28 mouse cellular contexts compared by ENCODE assay signal in genomic region chr11:29335505-29335904, GRCm38 (mm10). TPM values are rescaled to one million over a fixed set of nuclear protein-coding genes. Genes with fewer than 3 reads are reported as not detected.
A peak's percentile ranks its signal among the peaks of the same experiment; 100 is the strongest.
DNase-seq lines count a peak whose midpoint lies in the region; ATAC-seq and TF ChIP-seq lines count a peak whose summit lies in the region.
"Had no signal": no experiment of that assay in that cellular context is flagged by ENCODE, and none has a peak within 500 bp of the region (broad histone marks: within the 10 kb centered on the region; RNA-seq: fewer than 3 reads in every experiment).

No protein-coding gene starts in this region.

- no peak for TF ChIP-seq EP300 in liver, postnatal 0 days (IDR thresholded peaks at IDR 0.05; ENCODE audit: low read depth)
- no peak for TF ChIP-seq EP300 in CH12.LX (IDR thresholded peaks at IDR 0.05; ENCODE audit: low read length)

- dilution Hi-C loops in CH12.LX (cut with MboI; ENCODE audit: extremely low pct_ligation_motif_present, extremely low pct_unique_long_range_greater_than_20kb, low sequenced_read_pairs), result no loop called here

- no peak for TF ChIP-seq RAD21 in CH12.LX (IDR thresholded peaks at IDR 0.05; ENCODE audit: low read depth, low read length)

- H3K36me3 ChIP-seq in liver, postnatal 0 days (replicated peaks; ENCODE audit: insufficient read depth, low read length), result no peaks in the 10 kb centered on the region
- no peaks in the 10 kb centered on the region for H3K36me3 ChIP-seq in liver, embryonic 12.5 days
- peaks cover 0 to 2% of the 10 kb centered on the region in 2 experiments for H3K36me3 ChIP-seq in CH12.LX (replicated peaks in 1 of 2; ENCODE audit: control insufficient read depth in 1 of 2, insufficient read depth in 1 of 2, low read length in 1 of 2)
- H3K36me3 ChIP-seq: intestine, embryonic 15.5 days; midbrain, embryonic 10.5 days had no signal

- WGBS in liver, postnatal 0 days (ENCODE audit: insufficient replicate concordance), result 61% methylated on average over 2 of the region's 2 CpGs
- WGBS in liver, embryonic 12.5 days (ENCODE audit: insufficient replicate concordance), result 54% methylated on average over 2 of the region's 2 CpGs

- DNase-seq in embryo, embryonic 10 days (ENCODE audit: low spot score), result peak; percentile 5
- DNase-seq in embryo, embryonic 11 days, result no peak
- DNase-seq in liver, postnatal 0 days, result no peak
- no peak for DNase-seq in CH12.LX (ENCODE audit: extremely low read depth)
- peak; percentile 6 for DNase-seq in adrenal gland, postnatal 14 days
- DNase-seq in lung, adult 18-20 months, result no peak
- DNase-seq: cerebellum, adult 11 months; cerebellum, adult 9-11 months; gastrocnemius, adult 2 months; gastrocnemius, postnatal 36 days; heart, adult 18-20 months; kidney, adult 9 months; kidney, postnatal 10 days; layer of hippocampus, postnatal 36 days; left cerebral cortex, postnatal 4 days; lung, adult 2 months; right cerebral cortex, postnatal 4 days had no signal

- H3K4me2 ChIP-seq in liver, postnatal 0 days (ENCODE audit: low read depth, low read length), result no peak overlapping the region
- H3K4me2 ChIP-seq in liver, embryonic 12.5 days, result no peak overlapping the region
- H3K4me2 ChIP-seq in CH12.LX (ENCODE audit: insufficient read depth, low read depth, poor library complexity, severe bottlenecking), result peak overlapping the region; percentile 71; the same call in 1 of the 2 replicates
- H3K4me2 ChIP-seq: heart, embryonic 11.5 days; intestine, embryonic 15.5 days had no signal

- H3K9me3 ChIP-seq in liver, postnatal 0 days (ENCODE audit: low read length), result no peaks in the 10 kb centered on the region
- no peaks in the 10 kb centered on the region for H3K9me3 ChIP-seq in liver, embryonic 12.5 days (replicated peaks)
- no peaks in the 10 kb centered on the region for H3K9me3 ChIP-seq in CH12.LX (replicated peaks; ENCODE audit: low read length)
- H3K9me3 ChIP-seq: intestine, embryonic 15.5 days; midbrain, embryonic 10.5 days had no signal

- no peaks in the 10 kb centered on the region for H3K79me2 ChIP-seq in CH12.LX (replicated peaks; ENCODE audit: control insufficient read depth, extremely low read depth, insufficient read depth, poor library complexity, severe bottlenecking)

- no peak overlapping the region for H3K4me3 ChIP-seq in liver, postnatal 0 days (ENCODE audit: low read depth, low read length)
- H3K4me3 ChIP-seq in liver, embryonic 12.5 days, result no peak overlapping the region
- H3K4me3 ChIP-seq in CH12.LX (replicated peaks in 1 of 3; ENCODE audit: low read depth in 2 of 3, low read length in 2 of 3, poor library complexity in 1 of 3), result no peak overlapping the region
- H3K4me3 ChIP-seq: erythroblast, embryonic 14.5 days; gastrocnemius, adult 2 months; intestine, embryonic 15.5 days; midbrain, embryonic 10.5 days had no signal

- H3K9ac ChIP-seq in liver, postnatal 0 days (replicated peaks), result no peak overlapping the region
- H3K9ac ChIP-seq in liver, embryonic 12.5 days, result no peak overlapping the region
- no peak overlapping the region for H3K9ac ChIP-seq in CH12.LX (ENCODE audit: insufficient read depth, low read depth)
- H3K9ac ChIP-seq: intestine, embryonic 15.5 days had no signal

- no peak for TF ChIP-seq POLR2A in CH12.LX (IDR thresholded peaks at IDR 0.05; ENCODE audit: low read depth, low read length)

- in situ Hi-C loops in CH12.LX (cut with MboI; ENCODE audit: low pct_ligation_motif_present, low pct_unique_long_range_greater_than_20kb, low sequenced_read_pairs), result no loop called here

- no peak for TF ChIP-seq CTCF in liver, postnatal 0 days (IDR thresholded peaks at IDR 0.05; ENCODE audit: low read depth)
- no peak for TF ChIP-seq CTCF in CH12.LX (conservative IDR thresholded peaks at IDR 0.05 in 1 of 2, IDR thresholded peaks at IDR 0.05 in 1 of 2; ENCODE audit: low read depth in 2 of 2, low read length in 2 of 2)

- peak; percentile 29; the same call in 1 of the 2 replicates for ATAC-seq in liver, postnatal 0 days
- ATAC-seq in liver, embryonic 12.5 days, result no peak
- ATAC-seq: activated CD4-positive, CD25-positive, alpha-beta regulatory T cell, adult 4 months; CD4-positive, CD25-positive, alpha-beta regulatory T cell, adult 4 months; forebrain, embryonic 16.5 days; hindbrain, postnatal 0 days; intestine, embryonic 15.5 days; midbrain, embryonic 16.5 days had no signal

- H3K27ac ChIP-seq in liver, postnatal 0 days (ENCODE audit: low read depth), result no peak overlapping the region
- no peak overlapping the region for H3K27ac ChIP-seq in liver, embryonic 12.5 days
- H3K27ac ChIP-seq in CH12.LX (ENCODE audit: insufficient read depth, low read depth), result no peak overlapping the region
- H3K27ac ChIP-seq: gastrocnemius, adult 2 months; hindbrain, postnatal 0 days; intestine, embryonic 15.5 days; midbrain, embryonic 10.5 days; stomach, postnatal 0 days had no signal

- no peaks in the 10 kb centered on the region for H3K4me1 ChIP-seq in liver, postnatal 0 days (ENCODE audit: insufficient read depth)
- H3K4me1 ChIP-seq in liver, embryonic 12.5 days, result no peaks in the 10 kb centered on the region
- peaks cover 2% of the 10 kb centered on the region in 2 experiments; a peak in 3 of 4 replicates for H3K4me1 ChIP-seq in CH12.LX (ENCODE audit: control insufficient read depth in 1 of 2, insufficient read depth in 2 of 2)
- H3K4me1 ChIP-seq: intestine, embryonic 15.5 days; midbrain, embryonic 10.5 days had no signal

- H3K27me3 ChIP-seq in liver, postnatal 0 days (ENCODE audit: insufficient read depth, low read length), result no peaks in the 10 kb centered on the region
- H3K27me3 ChIP-seq in liver, embryonic 12.5 days (replicated peaks), result no peaks in the 10 kb centered on the region
- H3K27me3 ChIP-seq in CH12.LX (replicated peaks), result no peaks in the 10 kb centered on the region
- H3K27me3 ChIP-seq: intestine, embryonic 15.5 days had no signal

TF ChIP-seq in CH12.LX, 34 proteins besides CTCF, POLR2A, EP300 and RAD21:
- TF ChIP-seq TBP (conservative IDR thresholded peaks at IDR 0.05; ENCODE audit: low read depth, low read length), result no peak
- TF ChIP-seq GABPA (IDR thresholded peaks at IDR 0.05; ENCODE audit: insufficient replicate concordance, low read depth, low read length), result no peak
- TF ChIP-seq POLR2AphosphoS2 (IDR thresholded peaks at IDR 0.05; ENCODE audit: low read depth, low read length), result no peak
- TF ChIP-seq MAZ (IDR thresholded peaks at IDR 0.05; ENCODE audit: low read depth, low read length), result no peak
TF ChIP-seq in CH12.LX: peak in this region for 0.

RNA-seq across cellular contexts. Expression of gene Ccdc88a, which starts 38.0 kb away (rescaled TPM):
- 3.0 and 3.3 TPM in 2 replicates for polyA plus RNA-seq in liver, postnatal 0 days (2015; fragmentation: Nextera tagmentation; extraction: Ambion mirVana)
- polyA plus RNA-seq in liver, embryonic 12.5 days (2016; fragmentation: Nextera tagmentation; extraction: Ambion mirVana), result 8.2 and 10.1 TPM in 2 replicates
- total RNA-seq in CH12.LX (2012; rRNA removed) (13.5 and 13.7 TPM in 2 replicates), CH12.LX (2014; rRNA removed) (15.2 and 16.8 TPM in 2 replicates)
- polyA plus RNA-seq in CH12.LX (2012; ENCODE audit: insufficient read length, low read depth), result 21.9 and 26.1 TPM in 2 replicates
- 19.9 and 24.4 TPM in 2 replicates for total RNA-seq in adrenal gland, postnatal 14 days (2021)

Comparison
In these comparisons a context has a peak if more than half of its experiments do, and no peak if none do; other contexts are left out.
1. DNase-seq: peak in embryo, embryonic 10 days (single experiment) and adrenal gland, postnatal 14 days (single experiment); none in embryo, embryonic 11 days (single experiment), liver, postnatal 0 days (single experiment), CH12.LX (single experiment) and lung, adult 18-20 months (0 of 2).